Mouse (Mus musculus) urinary bladder, postnatal 25 days (tissue): Measurements from ENCODE around the gene Sema7a.

ENCODE experiments used
- DNase-seq: peaks from one replicate; pipeline ENCODE4 v3.0.0; 2022; ENCODE audit warnings: low spot score

The Sema7a gene

DNA sequence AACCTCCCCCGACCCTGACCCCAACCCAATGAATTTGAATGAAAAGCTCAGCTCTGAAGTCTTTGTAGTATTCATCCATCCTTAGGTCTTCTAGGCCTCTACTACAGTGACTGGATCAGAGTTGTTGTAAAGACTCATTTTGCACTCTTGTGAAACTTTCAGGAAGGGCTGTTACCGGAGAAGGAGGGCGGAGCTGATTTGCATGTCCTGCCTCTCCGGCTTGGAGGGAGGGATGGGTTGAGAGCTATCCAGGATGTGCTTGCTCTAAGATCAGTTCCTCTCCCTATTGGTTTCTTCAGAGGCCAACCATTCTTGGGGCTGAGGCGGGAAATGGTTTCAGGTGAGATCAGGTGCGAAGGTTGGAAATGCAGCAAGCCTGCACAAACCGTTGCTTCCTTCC, 71.1 kb downstream of the Sema7a start:
- DNase-seq, result no peak

DNA sequence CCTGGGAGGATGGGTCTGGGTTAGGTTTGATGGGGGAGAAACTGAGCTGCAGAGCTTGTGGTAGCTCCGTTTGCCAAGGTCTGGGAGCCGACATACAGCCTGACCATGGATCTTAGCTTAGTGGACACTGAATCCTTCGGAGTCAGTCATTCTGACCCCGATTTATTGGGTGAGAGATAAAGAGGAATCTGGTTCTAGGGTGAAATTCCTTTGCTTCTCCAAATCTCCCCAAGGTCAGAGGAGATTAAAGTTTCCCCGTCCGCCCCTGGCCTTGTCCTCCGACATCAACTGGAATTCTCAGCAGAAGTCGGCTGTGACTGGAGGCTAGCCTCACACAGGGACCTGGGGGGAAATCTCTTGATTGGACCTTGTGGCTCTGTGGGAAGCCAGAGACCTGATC, 71.6 kb downstream of the Sema7a start:
- no peak for DNase-seq
